ENCODE assay signal across 8 mouse cellular contexts in genomic region chr7:63912234-63912810, GRCm38 (mm10). TPM values are rescaled to one million over a fixed set of nuclear protein-coding genes. Genes with fewer than 3 reads are reported as not detected.
DNase-seq lines count a peak whose midpoint lies in the region; ATAC-seq and TF ChIP-seq lines count a peak whose summit lies in the region.

No protein-coding gene starts in this region.

- 14% methylated on average over 7 of the region's 7 CpGs for WGBS in bone marrow, adult 2 months
- WGBS in heart, adult 2 months, result 7% methylated on average over 7 of the region's 7 CpGs

- no peaks in the 10 kb centered on the region for H3K27me3 ChIP-seq in ES-Bruce4 (ENCODE audit: control insufficient read depth, insufficient read depth, low read length, poor library complexity, severe bottlenecking)
- H3K27me3 ChIP-seq in heart, adult 2 months (ENCODE audit: control insufficient read depth, insufficient read depth, low read length), result no peaks in the 10 kb centered on the region

- TF ChIP-seq EP300 in ES-Bruce4 (IDR thresholded peaks at IDR 0.05; ENCODE audit: insufficient read depth, low read depth, low read length), result no peak
- TF ChIP-seq EP300 in heart, adult 2 months (IDR thresholded peaks at IDR 0.05; ENCODE audit: insufficient read depth, low read depth, low read length), result no peak

- H3K9ac ChIP-seq in ES-Bruce4 (ENCODE audit: low read depth, poor library complexity, severe bottlenecking), result no peak overlapping the region
- peak overlapping the region; percentile 53 for H3K9ac ChIP-seq in heart, adult 2 months (ENCODE audit: low read depth, low read length)

- DNase-seq in heart, adult 2 months, result peak; percentile 81 to 84
- peak; percentile 47 for DNase-seq in kidney, postnatal 10 days
- no peak for DNase-seq in urinary bladder, postnatal 25 days (ENCODE audit: low spot score)
- DNase-seq in right cerebral cortex, postnatal 4 days, result no peak
- DNase-seq in ovary, adult 18-20 months (ENCODE audit: low spot score), result no peak

- H3K79me2 ChIP-seq in heart, adult 2 months (replicated peaks; ENCODE audit: control insufficient read depth, insufficient read depth, low read length), result peaks cover 3% of the 10 kb centered on the region

- no peak for TF ChIP-seq POLR2A in ES-Bruce4 (IDR thresholded peaks at IDR 0.05; ENCODE audit: insufficient read depth, low read length)
- no peak for TF ChIP-seq POLR2A in bone marrow, adult 2 months (IDR thresholded peaks at IDR 0.05; ENCODE audit: borderline replicate concordance, control insufficient read depth, low read depth, low read length)
- peak; percentile 49 for TF ChIP-seq POLR2A in heart, adult 2 months (IDR thresholded peaks at IDR 0.05; ENCODE audit: insufficient read depth, low read depth, low read length)

- peak; percentile 38 for ATAC-seq in megakaryocyte progenitor cell, adult 5-6 weeks (replicated peaks; ENCODE audit: poor library complexity)

- H3K36me3 ChIP-seq in ES-Bruce4 (ENCODE audit: control insufficient read depth, insufficient read depth, low read length, poor library complexity, severe bottlenecking), result no peaks in the 10 kb centered on the region
- H3K36me3 ChIP-seq in heart, adult 2 months (ENCODE audit: control insufficient read depth, insufficient read depth, low read length), result peaks cover 44% of the 10 kb centered on the region

- intact Hi-C loops in heart, adult 2 months (cut with DNase I), result loop anchor here (2.0 kb wide), 1 partner anchor 24 kb away; no protein-coding TSS in a partner anchor

- no peaks in the 10 kb centered on the region for H3K9me3 ChIP-seq in ES-Bruce4 (replicated peaks; ENCODE audit: control insufficient read depth, insufficient read depth, low read length, poor library complexity, severe bottlenecking)

- no peak for TF ChIP-seq CTCF in ES-Bruce4 (IDR thresholded peaks at IDR 0.05; ENCODE audit: low read depth, low read length)
- no peak for TF ChIP-seq CTCF in bone marrow, adult 2 months (IDR thresholded peaks at IDR 0.05; ENCODE audit: control insufficient read depth, insufficient read depth, low read length)
- TF ChIP-seq CTCF in heart, adult 2 months (IDR thresholded peaks at IDR 0.05), result no peak

- H3K4me3 ChIP-seq in ES-Bruce4 (ENCODE audit: low read depth, low read length), result no peak overlapping the region
- no peak overlapping the region for H3K4me3 ChIP-seq in bone marrow, adult 2 months (replicated peaks; ENCODE audit: control insufficient read depth, low read depth, low read length)
- peak overlapping the region; percentile 11; the same call in 1 of the 2 replicates for H3K4me3 ChIP-seq in heart, adult 2 months

- peaks cover 14% of the 10 kb centered on the region for H3K4me1 ChIP-seq in ES-Bruce4 (ENCODE audit: control insufficient read depth, insufficient read depth, low read length)
- peaks cover 30% of the 10 kb centered on the region for H3K4me1 ChIP-seq in bone marrow, adult 2 months (ENCODE audit: control insufficient read depth, insufficient read depth, low read length)
- peaks cover 76% of the 10 kb centered on the region for H3K4me1 ChIP-seq in heart, adult 2 months (ENCODE audit: control insufficient read depth, insufficient read depth, low read length)

- peak overlapping the region; percentile 66 for H3K27ac ChIP-seq in ES-Bruce4 (ENCODE audit: insufficient read depth, low read length)
- peak overlapping the region; percentile 95 for H3K27ac ChIP-seq in bone marrow, adult 2 months (ENCODE audit: control insufficient read depth, insufficient read depth, low read depth, low read length, poor library complexity)
- H3K27ac ChIP-seq in heart, adult 2 months, result peak overlapping the region; percentile 97

RNA-seq across cellular contexts. Expression of gene E030018B13Rik, which starts 4.3 kb away (rescaled TPM):
- not detected in 2 replicates for polyA plus RNA-seq in ES-Bruce4 (2011; ENCODE audit: insufficient read depth, insufficient read length, low read depth, missing spikeins)
- polyA plus RNA-seq in bone marrow, adult 2 months (2011; ENCODE audit: insufficient read depth, insufficient read length, low replicate concordance, missing spikeins), result not detected in 2 replicates
- not detected for total RNA-seq in heart, adult 2 months (2021)
- polyA plus RNA-seq in heart, adult 2 months (2012; rRNA removed), result not detected in 2 replicates
- not detected in 2 replicates for total RNA-seq in megakaryocyte progenitor cell, adult 5-6 weeks (2015)
- not detected in 2 replicates for total RNA-seq in megakaryocyte progenitor cell, adult 5-6 weeks (2017)

RNA-seq across cellular contexts. Expression of gene Klf13, which starts 26.4 kb away (rescaled TPM):
- 36.5 and 38.2 TPM in 2 replicates for polyA plus RNA-seq in ES-Bruce4 (2011; ENCODE audit: insufficient read depth, insufficient read length, low read depth, missing spikeins)
- polyA plus RNA-seq in bone marrow, adult 2 months (2011; ENCODE audit: insufficient read depth, insufficient read length, low replicate concordance, missing spikeins), result 38.0 and 58.7 TPM in 2 replicates
- 10 to 100 TPM; 50.0 to 54.6 TPM for total RNA-seq in heart, adult 2 months (2021)
- 21.6 and 24.6 TPM in 2 replicates for polyA plus RNA-seq in heart, adult 2 months (2012; rRNA removed)
- total RNA-seq in megakaryocyte progenitor cell, adult 5-6 weeks (2015), result 37.6 and 46.3 TPM in 2 replicates
- total RNA-seq in megakaryocyte progenitor cell, adult 5-6 weeks (2017), result 16.9 and 24.3 TPM in 2 replicates

Comparison
In these comparisons a context has a peak if more than half of its experiments do, and no peak if none do; other contexts are left out.
1. DNase-seq: peak in heart, adult 2 months (2 of 2) and kidney, postnatal 10 days (single experiment); none in urinary bladder, postnatal 25 days (single experiment), right cerebral cortex, postnatal 4 days (single experiment) and ovary, adult 18-20 months (single experiment).
2. Peak in every context shown above with its lines, with median percentiles within 50 percentile points of each other: H3K27ac ChIP-seq.